Mouse (Mus musculus) liver, embryonic 14 days (tissue): ENCODE measurements around the gene Auts2. TPM values are rescaled to one million over a fixed set of nuclear protein-coding genes. Genes with fewer than 3 reads are reported as not detected.

ENCODE experiments used
- polyA plus RNA-seq: library from polyadenylated mRNA; depleted of rRNA; stranded (reverse); fragments of >200 nt; gene quantifications from 2 replicates; pipeline ENCODE4 v1.2.3, GENCODE M21; 2012; rRNA removed

Auts2 gene
- polyA plus RNA-seq = 0.72 and 0.83 TPM in 2 replicates

DNA sequence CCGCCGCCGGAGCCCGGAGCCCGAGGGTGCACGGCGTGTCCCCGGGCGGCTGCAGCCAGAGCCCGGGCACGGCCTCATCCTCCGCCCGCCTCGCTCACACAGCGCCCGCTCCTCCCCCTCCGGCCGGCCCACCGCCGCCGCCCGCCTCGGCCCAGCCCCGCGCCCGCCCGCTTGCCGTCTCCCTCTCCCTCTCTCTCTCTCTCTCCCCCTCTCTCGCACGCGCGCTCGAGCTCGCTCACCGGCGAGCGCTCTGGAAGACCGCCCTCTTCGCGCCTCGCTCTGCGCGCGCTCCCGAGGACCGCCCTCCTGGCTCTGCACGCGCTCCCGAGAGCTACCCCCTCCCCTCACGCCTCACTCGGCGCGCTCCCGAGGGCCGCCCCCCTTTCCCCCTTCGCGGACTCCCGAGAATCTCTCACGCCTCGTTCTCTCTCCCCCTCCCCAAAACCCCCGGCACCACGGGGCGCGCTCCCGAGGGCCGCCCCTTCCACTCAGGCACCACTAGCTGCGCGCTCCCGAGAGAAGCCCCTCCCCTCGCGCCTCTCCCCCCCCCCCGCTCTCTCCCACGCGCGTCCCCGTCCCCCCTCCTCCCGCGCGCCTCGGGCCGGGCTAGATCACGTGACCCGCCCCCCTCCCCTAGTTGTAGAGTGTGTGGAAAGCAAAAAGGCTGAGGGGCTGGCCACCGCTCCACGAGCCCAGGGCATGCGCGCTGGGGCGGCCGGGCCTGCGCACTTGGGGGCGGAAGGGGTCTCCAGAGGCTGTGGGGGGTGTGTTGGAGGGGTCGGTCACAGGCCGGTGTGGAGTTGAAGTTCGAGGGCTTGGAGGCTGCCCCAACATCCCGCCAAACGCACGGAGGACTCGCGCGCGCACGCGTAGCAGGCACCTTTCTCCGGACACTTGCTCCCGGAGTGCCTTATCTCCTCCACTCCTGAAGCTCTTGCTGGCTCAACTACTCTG, at the start of gene Auts2:
Gene Auts2, minus strand, starts transcription at position 227 of the 954 bp plus-strand sequence.

